Mouse (Mus musculus): ENCODE data around the gene Vsig10.
A peak's percentile ranks its signal among the peaks of the same experiment; 100 is the strongest.
"Not testable (repeated sequence)": the region's sequence is repeated elsewhere in the genome, so short reads cannot be mapped to it uniquely, and the experiment has no call there.

Gene Vsig10

GRCm38 (mm10) chr5:117318741-117319629 lies at the start of gene Vsig10:
Vsig10 (plus strand) TSS chr5:117319083.
- DNase-seq: peak; percentile 80 to 86

- DNase-seq: no peak
Measured at GRCm38 (mm10) chr5:117269395-117269794, 49.5 kb upstream of the Vsig10 start.

- DNase-seq: no peak
Measured at GRCm38 (mm10) chr5:117271945-117272344, 46.9 kb upstream of the Vsig10 start.

- DNase-seq: no peak
Measured at GRCm38 (mm10) chr5:117274817-117275216, 44.1 kb upstream of the Vsig10 start.

GRCm38 (mm10) chr5:117277784-117278183 lies 41.1 kb upstream of the Vsig10 start:
- DNase-seq: no peak

DNA sequence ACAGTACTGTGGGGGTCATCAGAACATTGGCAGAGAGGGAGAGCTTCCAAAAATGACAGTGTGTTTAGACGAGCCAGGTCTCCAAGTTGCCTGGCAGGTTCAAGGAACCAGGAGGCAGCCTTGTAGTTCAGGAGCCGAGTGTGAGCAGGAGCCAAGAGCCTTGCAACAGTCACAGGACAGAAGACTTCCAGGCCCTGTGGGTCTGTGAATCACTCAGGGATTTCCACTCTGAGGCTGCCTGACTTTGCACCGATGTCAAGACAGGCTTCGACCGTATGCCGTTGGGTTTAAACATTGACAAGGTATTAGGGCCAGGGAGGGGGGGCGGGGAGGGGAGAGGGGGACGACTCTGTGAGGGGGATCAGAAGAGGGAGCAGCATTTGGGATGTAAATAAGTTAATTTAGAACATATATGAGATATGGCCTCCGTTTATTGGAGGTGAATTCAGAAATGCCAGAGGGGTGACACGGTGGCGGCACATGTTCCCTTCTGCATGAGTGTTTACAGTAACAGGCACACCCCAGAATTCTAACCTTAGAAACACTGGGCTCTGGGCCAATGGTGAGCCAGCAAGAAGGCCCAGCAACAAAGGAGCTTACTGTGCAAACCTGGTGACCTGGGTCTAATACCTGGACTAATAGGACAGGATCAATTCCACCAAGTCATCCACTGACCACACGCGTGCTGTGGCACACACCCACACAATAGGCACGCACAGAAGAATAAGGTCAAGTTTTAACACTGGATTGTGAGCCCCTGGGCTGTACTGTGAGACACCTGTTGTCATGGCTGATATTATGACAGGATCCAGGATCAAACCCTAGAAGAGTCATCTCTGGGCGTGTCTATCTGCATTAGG lies 39.8 kb upstream of the Vsig10 start:
- DNase-seq: peak; percentile 50 to 63

GRCm38 (mm10) chr5:117279669-117280050 lies 39.2 kb upstream of the Vsig10 start:
- DNase-seq: no peak

DNA sequence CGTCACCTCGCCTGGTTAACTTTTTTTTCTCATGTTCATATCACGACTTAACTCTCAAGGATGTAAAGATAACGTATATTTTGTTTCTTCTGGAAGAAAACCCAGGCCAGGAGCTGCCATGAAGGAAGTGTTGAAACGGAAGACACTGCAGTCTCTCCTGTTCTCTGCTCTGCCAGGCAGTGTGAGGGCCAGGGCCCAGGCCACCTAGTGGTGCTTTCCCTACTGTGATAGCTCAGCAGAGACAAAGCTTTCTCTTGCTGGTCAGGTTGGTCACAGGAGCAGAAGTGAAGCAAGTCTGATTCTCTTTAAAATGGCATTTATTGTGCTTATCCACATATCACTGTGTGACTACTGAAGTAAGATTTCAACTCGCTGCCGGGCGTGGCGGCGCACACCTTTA lies 37.3 kb upstream of the Vsig10 start:
- DNase-seq: no peak

DNA sequence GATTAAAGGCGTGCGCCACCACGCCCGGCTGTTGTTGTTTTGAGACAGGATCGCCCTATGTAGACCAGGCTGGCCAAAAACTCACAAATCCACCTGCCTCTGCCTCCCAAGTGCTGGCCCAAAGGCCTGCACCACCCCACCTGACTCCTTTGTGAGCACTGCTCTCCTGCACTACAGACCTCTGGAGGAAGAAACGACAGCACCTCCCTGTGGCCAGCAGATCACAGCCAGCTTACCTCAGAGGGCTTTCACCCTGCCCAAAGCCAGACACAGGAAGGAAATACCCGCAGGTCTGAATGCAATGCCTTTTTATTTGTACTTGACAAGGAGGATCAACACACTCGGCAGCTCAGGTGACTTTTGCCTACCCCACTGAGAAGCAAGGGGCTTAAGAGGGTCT lies 36.5 kb upstream of the Vsig10 start:
- no peak for DNase-seq

DNA sequence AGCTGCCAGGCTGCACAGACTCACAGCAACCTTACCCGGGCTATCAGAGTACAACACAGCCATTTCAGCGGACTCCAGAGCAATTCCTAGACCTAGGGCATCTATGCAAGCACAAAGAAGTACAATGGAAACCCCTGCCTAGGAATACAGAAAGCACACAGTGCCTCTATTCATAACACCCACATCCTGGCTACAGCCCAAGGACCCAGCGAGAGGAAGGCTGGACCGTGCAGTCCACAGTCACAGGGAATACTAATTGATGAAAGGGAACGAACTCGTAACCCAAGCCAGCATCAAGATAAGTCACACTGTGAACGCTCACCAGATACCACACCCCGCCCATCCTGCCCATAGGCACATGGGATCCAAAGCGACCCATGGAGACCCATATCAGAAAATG lies 34.9 kb upstream of the Vsig10 start:
- DNase-seq: no peak

DNA sequence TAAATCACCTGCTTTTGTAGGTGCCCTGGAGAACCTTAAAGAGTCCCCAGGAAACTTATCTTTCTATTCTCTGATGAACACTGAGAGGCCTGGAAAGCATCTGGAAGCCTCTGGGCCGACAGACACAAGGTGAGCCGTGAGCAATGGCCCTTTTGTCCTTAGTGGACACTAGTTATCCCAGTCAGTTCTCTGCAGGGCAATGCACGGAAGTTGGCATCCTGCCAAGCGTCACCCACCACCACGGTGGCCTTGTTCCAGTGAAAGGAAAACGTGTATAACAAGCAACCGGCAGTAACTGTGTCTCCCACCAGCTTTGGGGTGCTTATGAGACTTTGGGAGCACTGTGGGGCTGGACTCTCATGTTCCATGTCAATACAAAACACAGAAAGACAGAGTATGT lies 34.2 kb upstream of the Vsig10 start:
- DNase-seq: no peak

DNA sequence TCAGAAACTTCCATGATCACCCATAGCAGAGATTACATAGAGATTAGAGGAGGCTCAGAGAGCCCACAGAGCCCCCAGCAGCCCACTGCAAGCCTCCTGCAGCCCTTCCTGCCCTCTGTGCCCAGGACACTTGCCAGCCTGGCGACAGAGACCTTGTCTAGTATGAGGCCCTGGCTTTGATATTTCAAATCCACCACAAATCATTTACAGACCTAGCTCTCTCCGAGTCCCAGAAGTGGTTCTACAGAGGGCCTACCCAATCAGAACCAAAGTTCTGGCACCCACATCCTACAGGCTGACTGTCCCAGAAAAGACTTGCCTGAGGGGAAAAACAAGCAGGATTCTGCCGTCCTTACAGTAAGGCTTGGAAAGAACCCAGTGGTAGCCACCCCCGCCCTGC lies 33.6 kb upstream of the Vsig10 start:
- DNase-seq: no peak

DNA sequence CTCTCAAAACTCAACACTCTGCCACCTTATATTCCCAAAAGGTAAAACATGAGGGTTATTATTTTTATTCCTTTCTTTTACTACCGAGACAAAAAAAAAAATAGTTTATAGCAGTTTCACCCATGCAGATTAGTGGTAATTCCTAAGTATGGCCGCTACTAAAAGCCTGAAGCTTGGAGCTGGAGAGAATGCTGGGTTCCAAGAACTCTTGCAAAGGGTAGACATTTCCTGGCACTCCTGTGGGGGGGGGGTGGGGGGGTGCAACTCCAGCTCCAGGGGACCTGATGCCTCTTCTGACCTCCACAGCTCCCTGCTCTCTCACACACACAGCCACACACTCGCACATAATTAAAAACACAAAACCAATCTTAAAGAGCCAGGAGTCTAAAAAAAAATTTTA lies 32.6 kb upstream of the Vsig10 start:
- no peak for DNase-seq

- peak; percentile 97 to 98 for DNase-seq
Measured at GRCm38 (mm10) chr5:117286831-117287822, 31.8 kb upstream of the Vsig10 start, which contains the start of gene Pebp1. Pebp1 (minus strand) TSS chr5:117287625.

DNA sequence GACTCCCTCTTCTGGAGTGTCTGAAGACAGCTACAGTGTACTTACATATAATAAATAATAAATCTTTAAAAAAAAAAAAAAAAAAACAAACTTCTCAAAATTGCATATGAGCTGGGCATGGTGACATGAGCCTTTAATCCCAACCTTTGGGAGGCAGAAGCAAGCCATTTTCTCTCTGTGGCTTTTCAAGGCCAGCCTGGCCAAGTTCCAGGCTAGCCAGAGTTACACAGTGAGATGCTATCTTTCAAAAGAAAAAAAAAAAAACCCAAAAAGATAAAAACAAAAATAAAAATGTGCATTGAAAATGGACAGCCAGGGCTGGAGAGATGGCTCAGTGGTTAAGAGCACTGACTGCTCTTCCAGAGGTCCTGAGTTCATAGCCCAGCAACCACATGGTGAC lies 29.2 kb upstream of the Vsig10 start:
- no peak for DNase-seq

- no peak for DNase-seq
Measured at GRCm38 (mm10) chr5:117290081-117290480, 28.8 kb upstream of the Vsig10 start.

DNA sequence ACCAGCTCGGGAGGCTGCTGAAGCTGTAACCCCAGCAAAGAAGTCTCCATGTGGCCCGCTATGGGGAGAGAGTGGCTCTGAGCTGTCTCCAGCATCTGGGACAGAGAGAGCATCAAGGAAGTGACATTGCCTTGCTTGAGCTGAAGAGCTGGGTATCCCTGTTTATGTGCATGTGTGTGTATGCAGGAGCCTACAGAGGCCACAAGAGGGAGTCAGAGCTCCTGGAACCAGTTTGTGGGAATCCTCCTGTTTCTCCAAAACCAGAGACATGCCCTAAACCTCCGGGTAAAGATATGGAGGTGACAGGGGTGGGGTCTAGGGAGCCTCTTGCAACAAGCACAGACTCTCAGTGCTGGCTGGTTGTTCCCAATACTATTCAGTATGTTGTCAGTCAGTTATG lies 27.6 kb upstream of the Vsig10 start:
- DNase-seq: no peak

- DNase-seq: no peak
Measured at GRCm38 (mm10) chr5:117292547-117292946, 26.3 kb upstream of the Vsig10 start.

- not testable (repeated sequence) for DNase-seq
Measured at GRCm38 (mm10) chr5:117293776-117294175, 25.1 kb upstream of the Vsig10 start.

- DNase-seq: no peak
Measured at GRCm38 (mm10) chr5:117295011-117295410, 23.9 kb upstream of the Vsig10 start.

DNA sequence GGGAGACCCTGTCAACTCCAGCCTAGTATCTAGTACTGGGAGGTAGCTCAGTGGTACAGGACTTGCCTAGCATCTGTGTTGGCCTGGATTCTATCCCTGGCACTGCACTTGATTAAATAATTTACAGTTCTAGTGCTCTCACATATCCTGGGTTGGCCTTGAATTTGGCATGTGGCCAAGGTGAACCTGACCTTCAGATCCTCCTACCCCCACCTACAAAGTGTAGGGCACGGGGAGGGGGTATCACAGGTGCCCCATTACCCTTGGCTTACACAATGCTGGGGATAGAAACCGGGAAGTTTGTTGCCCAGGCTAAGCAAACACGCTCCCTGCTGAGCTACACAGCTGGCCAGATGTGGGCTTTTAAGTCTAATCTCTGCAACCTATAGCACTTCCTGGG lies 16.0 kb upstream of the Vsig10 start:
- no peak for DNase-seq

Measured in lung, postnatal 4 days (tissue).